Mouse (Mus musculus): Measurements from ENCODE around the gene Tnfsf8.

Tnfsf8 gene

DNA sequence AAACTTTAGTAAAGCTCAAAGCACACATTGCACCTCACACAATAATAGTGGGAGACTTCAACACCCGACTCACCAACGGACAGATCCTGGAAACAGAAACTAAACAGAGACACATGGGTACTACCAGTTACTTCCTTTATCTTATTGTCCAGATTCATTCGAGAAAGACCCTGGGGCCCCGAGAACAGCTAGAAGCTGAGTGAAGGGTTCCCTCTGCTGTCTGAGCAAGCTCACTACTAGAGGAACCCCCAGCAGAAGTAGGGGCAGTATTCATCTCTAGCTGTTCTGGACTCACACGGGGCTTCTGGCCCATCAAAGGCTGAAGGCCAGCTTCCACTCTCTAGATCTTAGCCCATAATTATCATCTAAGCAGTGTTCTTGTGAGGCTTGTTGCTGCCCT lies 20.7 kb downstream of the Tnfsf8 start:
- DNase-seq: no peak

DNA sequence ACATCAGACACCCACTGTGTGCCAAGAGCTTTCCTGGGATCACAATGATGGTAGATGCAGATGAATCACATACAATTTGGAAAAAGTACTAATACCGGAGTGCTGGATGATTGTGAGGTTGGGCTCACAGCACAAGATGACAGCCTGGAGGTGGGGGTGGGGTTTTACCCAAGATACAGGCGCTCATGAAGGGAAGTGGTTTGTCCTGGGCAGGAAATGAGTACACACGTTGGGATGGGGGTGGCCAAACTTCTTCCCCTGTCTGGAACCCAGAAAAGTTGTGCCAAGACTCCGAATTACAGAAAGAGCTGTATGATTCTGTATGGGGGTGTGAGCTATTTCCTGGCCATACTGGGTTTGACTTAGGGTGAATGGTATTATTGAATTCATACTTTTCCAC lies 38.0 kb downstream of the Tnfsf8 start:
- DNase-seq: no peak

DNA sequence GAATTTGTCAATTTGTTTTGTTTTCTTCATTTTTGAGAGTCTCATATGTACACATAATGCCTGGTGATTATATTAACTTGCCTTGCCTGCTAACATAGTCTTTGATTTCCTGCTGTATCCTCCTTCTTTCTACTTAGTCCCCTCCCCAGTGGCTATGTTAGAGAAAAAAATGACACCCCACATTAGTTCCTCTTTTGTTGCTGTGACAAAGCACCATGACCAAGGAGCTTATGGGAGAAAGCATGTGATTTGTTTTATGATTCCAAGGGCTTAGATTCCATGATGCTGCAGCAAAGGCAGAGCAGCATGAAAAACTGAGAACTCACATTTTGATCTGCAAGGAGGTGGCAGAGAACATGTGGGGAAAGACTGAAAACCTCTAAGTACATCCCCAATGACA lies 43.6 kb downstream of the Tnfsf8 start:
- no peak for DNase-seq

DNA sequence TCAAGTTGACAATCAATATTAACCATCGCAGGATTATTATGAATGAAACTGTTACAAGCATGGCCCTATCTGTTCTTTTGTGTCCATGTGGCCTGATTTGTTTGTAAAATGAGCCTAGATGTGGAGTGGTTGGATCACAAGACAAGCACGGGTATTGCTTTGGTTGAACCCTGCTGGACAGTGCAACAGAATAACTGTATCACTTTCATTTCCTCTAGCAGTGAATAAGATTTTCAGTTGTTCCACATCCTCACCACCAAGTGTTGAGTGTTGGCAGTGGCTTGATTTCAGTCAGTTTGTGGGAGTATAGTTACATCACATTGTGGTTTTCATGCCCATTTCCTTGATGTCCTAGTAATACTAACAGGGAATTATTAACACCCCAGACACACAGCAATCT lies 45.5 kb downstream of the Tnfsf8 start:
- no peak for DNase-seq

DNA sequence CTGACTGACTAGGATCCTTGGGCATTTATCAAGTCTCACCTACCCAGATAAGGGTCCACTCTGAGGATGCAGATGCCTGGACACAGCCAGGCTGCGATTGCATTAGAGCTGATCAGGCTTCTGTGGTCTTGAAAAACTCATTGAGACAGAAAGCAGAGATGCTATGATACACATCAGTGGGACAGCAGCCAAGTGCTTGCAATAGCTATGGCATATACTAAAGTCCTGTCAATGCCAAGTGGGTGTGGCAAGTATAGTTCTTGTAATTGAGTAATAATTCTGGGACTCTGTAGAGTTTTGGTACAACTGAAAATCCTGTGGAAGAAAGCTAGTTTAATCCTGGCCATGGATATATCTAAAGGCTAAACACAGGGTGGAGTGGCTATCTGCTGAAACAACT lies 63.1 kb downstream of the Tnfsf8 start:
- no peak for DNase-seq

DNA sequence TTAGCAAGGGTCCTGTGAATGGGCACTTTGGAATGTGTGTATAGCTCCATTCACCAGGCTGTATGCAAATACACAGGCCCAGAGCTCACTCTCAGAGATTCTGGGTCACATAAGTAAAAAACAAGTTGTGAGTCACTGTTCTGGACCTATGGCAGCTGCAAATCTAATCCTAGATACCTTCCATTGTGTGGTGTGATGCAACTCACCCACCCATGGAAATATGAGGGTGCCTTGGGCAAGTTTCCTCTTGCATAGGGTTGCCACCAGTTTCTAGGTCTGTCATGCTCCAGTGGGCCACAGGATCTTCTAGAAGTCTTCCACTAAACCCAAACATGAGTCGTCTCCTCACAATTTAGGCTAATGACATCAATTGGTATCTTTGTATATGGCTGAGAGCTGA lies 64.6 kb downstream of the Tnfsf8 start:
- no peak for DNase-seq

DNA sequence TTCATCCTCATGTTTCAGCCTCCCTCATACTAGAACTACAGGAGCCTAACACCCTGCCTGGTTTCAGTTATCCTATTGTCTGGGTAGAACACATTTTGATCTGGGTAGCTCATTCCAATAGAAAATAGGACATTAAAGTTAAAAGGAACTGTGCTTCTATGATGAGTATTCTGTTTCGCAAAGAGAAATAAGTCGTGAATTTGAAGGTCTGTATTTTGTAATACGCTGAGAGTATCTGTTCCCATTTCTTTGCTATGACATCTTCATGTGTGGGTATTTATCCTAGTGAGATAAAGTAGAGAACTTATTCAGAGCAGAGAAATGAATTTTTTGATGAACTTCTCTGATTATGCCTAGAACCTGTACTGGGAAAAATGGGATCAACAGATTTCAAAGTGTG lies 68.8 kb downstream of the Tnfsf8 start:
- DNase-seq: no peak

DNA sequence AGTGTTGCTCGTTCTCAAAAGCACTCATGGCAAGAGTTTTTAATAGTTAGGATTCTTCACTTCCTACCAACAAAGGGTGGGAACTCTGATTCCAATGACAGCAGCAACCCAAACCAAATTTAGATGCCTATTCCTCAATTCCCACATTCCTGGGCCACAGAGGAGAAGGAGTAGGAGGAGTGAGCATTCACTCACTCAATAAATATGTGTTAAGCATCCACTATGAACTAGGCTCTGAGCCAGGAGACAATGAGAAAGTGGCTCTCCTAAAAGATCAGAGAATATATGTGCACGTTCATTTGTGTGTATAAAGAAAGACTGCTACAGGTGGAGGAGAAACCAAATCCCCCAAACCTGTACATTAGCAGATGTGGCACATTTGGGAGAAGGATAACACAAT lies 75.7 kb downstream of the Tnfsf8 start:
- no peak for DNase-seq

DNA sequence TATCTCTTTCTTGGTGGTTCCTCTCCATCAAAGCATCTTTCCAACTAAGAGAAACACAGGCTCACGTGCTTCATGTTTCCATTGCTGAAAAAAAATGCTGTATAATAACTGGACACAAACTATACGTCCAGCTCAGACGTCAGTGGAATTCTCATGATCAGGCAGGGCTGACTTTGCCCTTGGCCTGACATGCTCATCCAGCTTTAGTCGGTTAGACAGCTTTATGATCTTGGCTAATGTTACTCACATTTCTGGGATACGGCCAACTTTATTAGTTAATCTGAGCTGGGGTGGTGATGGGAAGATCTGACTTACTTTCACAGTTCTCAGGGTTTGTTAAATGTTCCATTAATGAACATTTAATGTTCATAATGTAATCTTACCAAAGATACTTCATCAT lies 77.3 kb downstream of the Tnfsf8 start:
- DNase-seq: no peak

DNA sequence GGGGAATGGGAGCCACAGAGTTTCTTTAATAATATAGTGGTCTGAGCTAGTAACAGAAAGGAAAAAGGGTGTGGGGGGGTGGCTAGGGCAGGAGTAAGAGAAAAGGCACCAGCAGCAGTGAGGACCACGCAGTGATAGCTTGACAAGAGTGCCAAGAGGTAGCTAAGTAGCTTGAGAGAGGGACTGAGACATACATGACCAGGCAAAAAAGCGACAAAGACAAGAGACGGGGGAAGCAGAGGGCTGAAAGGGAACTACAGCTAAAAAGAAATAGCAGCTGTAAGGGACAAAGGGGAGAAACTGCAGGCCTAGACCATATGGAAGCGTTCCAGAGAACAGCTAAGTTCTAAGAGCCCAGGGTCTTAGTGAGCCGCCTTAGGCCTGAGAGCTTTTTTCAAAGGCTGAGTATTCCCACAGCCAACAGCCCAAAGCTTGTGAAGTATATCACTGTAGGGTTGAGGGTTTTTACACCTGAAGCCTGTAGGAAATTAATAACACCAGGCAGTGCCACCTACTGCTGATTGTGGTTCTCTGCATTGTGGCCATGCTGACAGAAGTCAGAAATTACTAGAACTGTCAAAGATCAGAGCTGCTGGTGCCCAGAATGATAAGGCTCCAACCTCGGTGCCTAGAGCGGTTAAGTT lies 78.1 kb downstream of the Tnfsf8 start:
- DNase-seq: no peak
